Comparison of ENCODE assay signal across 9 mouse cellular contexts in the genomic region with DNA sequence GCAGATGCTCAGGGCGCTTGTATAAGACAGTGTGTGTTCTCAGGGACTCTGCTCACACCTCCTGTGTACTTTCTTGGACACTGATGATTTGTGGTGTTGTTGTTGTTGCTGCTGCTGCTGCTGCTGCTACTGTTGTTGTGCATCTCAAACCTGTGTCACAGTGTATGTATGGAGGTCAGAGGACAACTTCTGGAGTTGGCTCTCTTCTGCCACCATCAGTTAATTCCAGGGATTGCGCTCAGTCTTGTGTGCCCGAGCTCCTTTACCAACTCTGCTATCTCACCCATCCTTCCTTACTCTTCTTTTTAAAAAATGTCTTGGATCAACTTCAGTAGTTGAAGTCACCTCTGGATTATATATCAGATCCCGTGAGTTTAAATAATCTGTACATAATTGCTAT. TPM values are rescaled to one million over a fixed set of nuclear protein-coding genes. Genes with fewer than 3 reads are reported as not detected.
DNase-seq lines count a peak whose midpoint lies in the region.
"Had no signal": no experiment of that assay in that cellular context is flagged by ENCODE, and none has a peak within 500 bp of the region (broad histone marks: within the 10 kb centered on the region; RNA-seq: fewer than 3 reads in every experiment).

No protein-coding gene starts in this region.

- H3K27me3 ChIP-seq in heart, embryonic 10.5 days (ENCODE audit: insufficient read depth, poor library complexity, severe bottlenecking), result no peaks in the 10 kb centered on the region
- H3K27me3 ChIP-seq: limb, embryonic 13.5 days had no signal

- no peak overlapping the region for H3K4me3 ChIP-seq in heart, embryonic 10.5 days
- H3K4me3 ChIP-seq: limb, embryonic 13.5 days had no signal

- peaks cover 21% of the 10 kb centered on the region for H3K4me1 ChIP-seq in heart, embryonic 10.5 days

- WGBS in heart, embryonic 10.5 days, result 66% methylated on average over 4 of the region's 4 CpGs

- H3K9me3 ChIP-seq in heart, embryonic 10.5 days, result no peaks in the 10 kb centered on the region
- H3K9me3 ChIP-seq: limb, embryonic 13.5 days had no signal

- DNase-seq in heart, adult 18-20 months, result peak; percentile 36 to 79
- no peak for DNase-seq in heart, embryonic 10.5 days (ENCODE audit: low spot score)
- peak; percentile 61 for DNase-seq in urinary bladder, postnatal 14 days (ENCODE audit: low spot score)
- DNase-seq in urinary bladder, postnatal 10 days (ENCODE audit: low spot score), result no peak
- DNase-seq in cerebellum, adult 9-11 months, result peak; percentile 51
- peak; percentile 52 to 73 for DNase-seq in heart, postnatal 36 days
- DNase-seq in lung, postnatal 10 days, result peak; percentile 57
- DNase-seq in testis, postnatal 10 days (ENCODE audit: low spot score), result peak; percentile 81

- intact Hi-C loops in heart, postnatal 36 days (cut with DNase I), result loop anchor here (1.0 kb wide), 2 partner anchors 78 to 121 kb away; partner anchors contain the start of genes Cnst and Tfb2m

- H3K27ac ChIP-seq in heart, embryonic 10.5 days, result no peak overlapping the region
- H3K27ac ChIP-seq: limb, embryonic 13.5 days had no signal

- peaks cover 16% of the 10 kb centered on the region for H3K36me3 ChIP-seq in heart, embryonic 10.5 days

RNA-seq across cellular contexts. Expression of gene Sccpdh, which starts 43.7 kb away (rescaled TPM):
- total RNA-seq in heart, adult 18-20 months (2021), result 10 to 100 TPM; 53.2 to 62.1 TPM
- 84.4 and 91.4 TPM in 2 replicates for polyA plus RNA-seq in heart, embryonic 10.5 days (2016; fragmentation: Nextera tagmentation; extraction: Ambion mirVana)
- total RNA-seq in heart, postnatal 36 days (2021), result 10 to 100 TPM; 57.1 to 58.5 TPM

Comparison
In these comparisons a context has a peak if more than half of its experiments do, and no peak if none do; other contexts are left out.
1. DNase-seq: peak in heart, adult 18-20 months (2 of 2), urinary bladder, postnatal 14 days (single experiment), cerebellum, adult 9-11 months (single experiment), heart, postnatal 36 days (2 of 2), lung, postnatal 10 days (single experiment) and testis, postnatal 10 days (single experiment); none in heart, embryonic 10.5 days (single experiment) and urinary bladder, postnatal 10 days (single experiment).